Mouse (Mus musculus) CD4-positive, CD25-positive, alpha-beta regulatory T cell (primary cell): ENCODE measurements around the gene Olfr1101. TPM values are rescaled to one million over a fixed set of nuclear protein-coding genes. Genes with fewer than 3 reads are reported as not detected.

Source experiments
- polyA plus RNA-seq: library from polyadenylated mRNA; unstranded; fragments of 100-300 nt; shearing (Covaris generic); gene quantifications from one replicate; pipeline ENCODE4 v1.2.1, GENCODE M21; 2017

Gene Olfr1101
- polyA plus RNA-seq = not detected

DNA sequence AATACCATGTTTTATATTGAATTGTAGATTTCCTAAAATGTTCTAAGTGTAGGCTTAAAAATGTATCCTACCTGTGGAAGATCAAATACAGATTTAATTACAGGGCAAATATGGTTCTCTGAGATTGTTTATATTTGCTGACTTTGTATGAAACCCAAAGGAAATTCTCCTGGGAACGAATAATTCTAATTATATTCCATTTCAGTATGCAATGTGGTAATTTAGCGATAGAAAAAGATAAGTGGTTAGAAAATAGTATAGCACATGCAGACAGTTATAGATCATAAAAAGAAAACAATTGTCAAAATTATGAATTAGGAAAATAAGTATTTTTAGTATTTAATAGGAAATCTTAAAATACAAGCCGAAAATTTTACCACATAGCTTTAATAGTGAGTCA lies at the start of gene Olfr1101:
TSS of gene Olfr1101 (minus strand) at position 101 of the 400 bp plus-strand sequence.

DNA sequence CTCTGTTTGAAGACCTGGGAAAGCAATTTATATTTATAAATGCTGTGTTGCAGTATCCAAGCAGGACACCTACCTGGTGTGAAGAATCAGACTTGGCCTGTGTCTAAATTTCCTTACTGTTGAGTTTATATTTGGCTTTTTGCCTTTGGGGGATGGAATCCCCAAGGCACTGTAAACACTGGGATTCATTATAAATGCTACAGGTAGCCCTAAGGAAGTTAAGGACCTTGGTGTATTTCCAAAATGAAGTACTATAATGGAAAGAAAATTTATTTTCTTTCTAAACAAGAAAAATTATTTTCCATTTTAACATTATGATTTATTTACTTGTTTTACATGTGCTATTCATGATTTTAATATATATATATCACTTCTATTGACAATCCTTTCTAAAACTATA lies 45.4 kb upstream of the Olfr1101 start, which contains the start of gene Olfr1105:
TSS of gene Olfr1105 (minus strand) at position 101 of the 400 bp plus-strand sequence.

GRCm38 (mm10) chr2:87026980-87027379 lies 36.0 kb upstream of the Olfr1101 start, which contains the start of gene Olfr1104:
Olfr1104 (minus strand) TSS chr2:87027080.

DNA sequence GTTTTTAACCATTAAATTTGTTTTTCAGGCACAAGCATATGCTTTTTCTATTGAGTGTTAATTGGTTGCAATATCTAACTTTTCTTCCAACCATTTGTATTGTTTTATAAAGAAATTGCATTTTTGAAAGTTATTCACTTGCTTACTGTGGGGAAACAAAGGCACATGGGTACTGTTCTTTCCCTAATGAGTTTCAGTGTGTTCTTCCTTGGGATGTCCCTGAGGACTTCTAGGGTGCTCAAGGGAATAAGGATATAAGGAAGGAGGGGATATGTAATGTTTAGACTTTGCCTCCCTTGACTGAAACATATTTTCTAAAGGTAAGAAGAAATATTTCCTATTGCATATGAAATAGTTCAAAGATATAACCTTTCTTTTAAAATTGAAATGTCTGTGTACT lies 7.1 kb upstream of the Olfr1101 start, which contains the start of gene Olfr1102:
TSS of gene Olfr1102 (plus strand) at position 301 of the 400 bp plus-strand sequence.

DNA sequence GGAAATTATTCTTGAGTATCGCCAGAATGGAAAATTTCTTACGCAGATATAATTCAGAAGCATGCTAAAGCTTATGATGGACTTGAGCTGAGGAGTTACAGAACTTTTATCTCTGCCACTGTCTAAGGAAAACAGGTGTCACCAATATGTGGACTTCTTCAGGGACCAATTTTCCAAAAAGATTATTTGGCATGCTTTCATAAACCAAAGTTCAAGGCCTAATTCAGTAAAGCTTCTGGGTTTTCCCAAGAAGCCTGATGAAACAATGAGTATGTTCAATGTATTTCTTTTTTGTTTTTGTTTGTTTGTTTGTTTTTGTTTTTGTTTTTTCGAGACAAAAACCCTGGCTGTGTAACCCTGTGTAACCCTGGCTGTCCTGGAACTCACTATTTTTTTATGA lies 11.2 kb downstream of the Olfr1101 start, which contains the start of gene Olfr1100:
TSS of gene Olfr1100 (minus strand) at position 101 of the 400 bp plus-strand sequence.

DNA sequence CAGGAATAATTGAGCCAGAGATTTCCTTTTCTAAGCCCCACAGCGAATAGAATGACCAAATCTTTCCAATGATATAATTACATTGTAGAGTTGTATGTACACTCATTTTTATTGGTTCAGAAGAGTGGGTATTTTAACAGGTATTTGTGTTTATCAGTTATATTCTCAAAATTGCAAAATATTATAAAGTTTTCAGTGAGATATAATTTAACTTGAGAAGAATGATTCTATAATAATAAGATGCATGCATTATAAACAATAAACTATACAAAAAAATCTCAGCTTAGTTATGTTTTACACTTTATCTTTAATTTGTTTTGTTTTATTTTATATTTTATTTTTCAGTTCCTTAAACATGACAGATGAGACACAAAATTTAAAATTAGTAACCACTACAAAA lies 30.4 kb downstream of the Olfr1101 start, which contains the start of gene Olfr1099:
TSS of gene Olfr1099 (minus strand) at position 101 of the 400 bp plus-strand sequence.

Other genes starting within 250 kb of the Olfr1101 start
- gene Olfr1090, start 232.2 kb downstream of the Olfr1101 start, polyA plus RNA-seq = not detected
- not detected for gene Olfr1093, start 208.7 kb downstream of the Olfr1101 start, polyA plus RNA-seq
- not detected for gene Olfr141, start 181.2 kb downstream of the Olfr1101 start, polyA plus RNA-seq
- gene Olfr1094, start 166.6 kb downstream of the Olfr1101 start, polyA plus RNA-seq = not detected
- gene Olfr1095, start 139.5 kb downstream of the Olfr1101 start, polyA plus RNA-seq = not detected
- gene Gm13723, start 116.4 kb downstream of the Olfr1101 start, polyA plus RNA-seq = not detected
- not detected for gene Olfr1097, start 99.0 kb downstream of the Olfr1101 start, polyA plus RNA-seq
- gene Olfr1098, start 66.7 kb downstream of the Olfr1101 start, polyA plus RNA-seq = not detected
- not detected for gene Olfr1099, start 30.5 kb downstream of the Olfr1101 start, polyA plus RNA-seq
- not detected for gene Olfr1100, start 11.3 kb downstream of the Olfr1101 start, polyA plus RNA-seq
- gene Olfr1102, start 7.2 kb upstream of the Olfr1101 start, polyA plus RNA-seq = not detected
- gene Olfr1104, start 35.9 kb upstream of the Olfr1101 start, polyA plus RNA-seq = not detected
- gene Olfr1105, start 45.3 kb upstream of the Olfr1101 start, polyA plus RNA-seq = not detected
- not detected for gene Olfr1106, start 61.1 kb upstream of the Olfr1101 start, polyA plus RNA-seq
- gene Olfr1107, start 84.6 kb upstream of the Olfr1101 start, polyA plus RNA-seq = not detected
- gene Olfr1109, start 104.8 kb upstream of the Olfr1101 start, polyA plus RNA-seq = 0.17 TPM
- not detected for gene Olfr259, start 123.3 kb upstream of the Olfr1101 start, polyA plus RNA-seq
- gene Olfr1110, start 149.1 kb upstream of the Olfr1101 start, polyA plus RNA-seq = not detected
- not detected for gene Olfr1111, start 161.4 kb upstream of the Olfr1101 start, polyA plus RNA-seq
- gene Olfr1112, start 196.6 kb upstream of the Olfr1101 start, polyA plus RNA-seq = not detected
- gene Olfr1113, start 217.7 kb upstream of the Olfr1101 start, polyA plus RNA-seq = not detected